Mouse (Mus musculus): ENCODE data around the gene Btg1. TPM values are rescaled to one million over a fixed set of nuclear protein-coding genes. Genes with fewer than 3 reads are reported as not detected.
A peak's percentile ranks its signal among the peaks of the same experiment; 100 is the strongest.

The Btg1 gene
- polyA plus RNA-seq, 1 experiment from 2014 or later: 58.8 TPM

DNA sequence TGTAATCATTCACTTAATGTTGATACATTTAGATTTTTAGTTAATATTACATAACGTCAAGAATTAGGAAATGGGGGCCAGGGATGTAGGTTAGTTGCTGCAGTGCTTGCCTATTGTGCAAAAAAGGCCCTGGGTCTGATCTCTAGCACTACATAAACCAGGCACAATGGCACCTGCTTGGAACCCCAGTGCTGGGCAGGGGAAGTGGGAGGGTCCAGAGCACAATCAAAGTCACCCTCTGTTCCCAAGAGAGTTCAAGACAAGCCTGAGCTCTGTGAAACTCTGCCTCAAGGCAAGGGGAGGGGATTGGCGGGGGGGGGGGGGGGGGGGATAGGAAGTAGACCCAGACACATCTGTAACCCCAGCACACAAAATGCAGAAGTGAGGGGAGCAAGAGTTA lies 24.7 kb upstream of the Btg1 start:
- H3K9ac ChIP-seq: no peak overlapping the region
- H3K4me2 ChIP-seq (replicated peaks): no peak overlapping the region
- no peaks in the 10 kb centered on the region for H3K27me3 ChIP-seq
- ATAC-seq (ENCODE audit: low FRiP score, low read depth): no peak
- H3K4me3 ChIP-seq: no peak overlapping the region
- H3K36me3 ChIP-seq: no peaks in the 10 kb centered on the region
- no peak overlapping the region for H3K27ac ChIP-seq
- peaks cover 7% of the 10 kb centered on the region; the same call in 1 of the 2 replicates for H3K4me1 ChIP-seq
- WGBS: 66% methylated on average over 1 of the region's 2 CpGs
- H3K9me3 ChIP-seq: no peaks in the 10 kb centered on the region

DNA sequence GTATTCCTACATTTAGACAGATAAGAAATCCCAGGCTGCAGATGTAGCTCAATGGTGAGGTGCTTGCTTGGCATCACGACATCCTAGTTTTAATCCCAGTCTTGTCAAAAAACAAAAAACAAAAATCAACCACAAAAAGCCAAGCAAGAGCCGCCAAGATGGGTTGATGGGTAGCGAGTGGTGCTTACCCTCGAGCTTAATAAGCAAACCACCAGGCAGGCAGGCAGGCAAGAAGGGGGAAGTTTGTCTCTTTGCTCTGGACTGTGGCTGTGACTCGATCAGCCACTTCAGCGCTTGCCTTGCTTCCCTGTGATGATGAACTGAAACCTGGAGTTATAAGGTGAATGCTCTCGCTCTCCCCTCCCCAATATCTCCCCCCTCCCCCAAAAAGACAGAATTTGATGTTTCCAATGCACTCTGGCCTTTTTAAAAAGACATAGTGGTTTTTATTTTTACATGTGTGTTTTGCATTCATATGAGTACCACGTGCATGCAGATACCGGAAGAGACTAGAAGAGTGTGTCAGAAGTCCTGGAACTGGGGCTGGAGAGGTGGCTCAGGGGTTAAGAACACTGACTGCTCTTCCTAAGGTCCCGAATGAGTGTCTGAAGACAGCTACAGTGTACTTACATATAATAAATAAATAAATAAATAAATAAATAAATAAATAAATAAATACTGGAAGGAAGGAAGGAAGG lies 21.2 kb upstream of the Btg1 start:
- 88% methylated on average over 10 of the region's 10 CpGs for WGBS
- H3K27me3 ChIP-seq: no peaks in the 10 kb centered on the region
- ATAC-seq (ENCODE audit: low FRiP score, low read depth): no peak
- no peak overlapping the region for H3K27ac ChIP-seq
- H3K4me3 ChIP-seq: no peak overlapping the region
- no peak overlapping the region for H3K4me2 ChIP-seq (replicated peaks)
- H3K9ac ChIP-seq: no peak overlapping the region
- H3K9me3 ChIP-seq: no peaks in the 10 kb centered on the region
- peaks cover 3% of the 10 kb centered on the region; the same call in 1 of the 2 replicates for H3K4me1 ChIP-seq
- H3K36me3 ChIP-seq: no peaks in the 10 kb centered on the region

DNA sequence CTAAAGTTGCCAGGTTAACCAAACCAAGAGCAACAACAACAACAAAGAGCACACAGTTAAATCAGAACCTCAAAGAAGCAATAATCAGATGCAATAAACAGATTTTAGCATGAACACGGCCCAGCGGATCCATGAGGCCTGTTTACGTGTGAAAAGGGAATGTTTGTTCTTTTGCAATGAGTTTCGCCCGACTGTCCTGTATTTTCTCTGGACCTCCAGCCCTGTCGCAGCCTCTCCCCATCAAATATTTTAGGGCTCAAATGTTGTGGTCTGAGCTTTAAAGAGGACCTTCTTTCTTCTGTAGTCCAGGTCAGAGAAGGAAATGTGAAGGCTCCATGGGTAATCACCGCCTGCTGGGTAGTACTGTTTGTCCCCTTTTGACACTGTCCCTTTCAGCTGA lies 20.4 kb upstream of the Btg1 start:
- Histone ChIP-seq H3K4me2 (replicated peaks) (no peak overlapping the region), H3K4me3 (no peak overlapping the region), H3K27ac (no peak overlapping the region), H3K4me1 (peaks cover 2% of the 10 kb centered on the region; the same call in 1 of the 2 replicates), H3K9me3 (no peaks in the 10 kb centered on the region), H3K9ac (no peak overlapping the region), H3K27me3 (no peaks in the 10 kb centered on the region), H3K36me3 (no peaks in the 10 kb centered on the region)
- ATAC-seq (ENCODE audit: low FRiP score, low read depth): no peak
- 82% methylated on average over 7 of the region's 7 CpGs for WGBS

DNA sequence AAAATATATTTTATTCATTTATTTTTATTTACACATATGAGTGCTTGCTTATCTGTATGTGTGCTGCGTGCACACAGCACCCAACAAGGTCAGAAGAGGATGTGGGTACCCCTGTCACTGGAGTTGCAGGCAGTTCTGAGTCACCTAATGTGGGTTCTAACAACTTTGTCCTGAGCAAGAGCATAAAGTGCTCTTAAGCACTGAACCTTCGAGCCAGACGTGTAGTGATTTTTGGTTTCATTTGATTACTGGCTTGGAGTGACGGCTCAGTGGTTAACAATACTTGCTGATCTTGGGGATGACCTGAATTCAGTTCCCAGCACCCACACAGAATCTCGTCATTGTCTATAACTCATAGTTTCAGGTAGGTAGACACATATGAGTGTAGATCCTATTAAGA lies 17.2 kb upstream of the Btg1 start:
- no peak overlapping the region for H3K9ac ChIP-seq
- no peaks in the 10 kb centered on the region for H3K4me1 ChIP-seq
- WGBS: 91% methylated on average over 5 of the region's 5 CpGs
- H3K27ac ChIP-seq: no peak overlapping the region
- H3K36me3 ChIP-seq: no peaks in the 10 kb centered on the region
- no peaks in the 10 kb centered on the region for H3K9me3 ChIP-seq
- H3K4me3 ChIP-seq: no peak overlapping the region
- ATAC-seq (ENCODE audit: low FRiP score, low read depth): no peak
- H3K4me2 ChIP-seq (replicated peaks): no peak overlapping the region
- no peaks in the 10 kb centered on the region for H3K27me3 ChIP-seq

DNA sequence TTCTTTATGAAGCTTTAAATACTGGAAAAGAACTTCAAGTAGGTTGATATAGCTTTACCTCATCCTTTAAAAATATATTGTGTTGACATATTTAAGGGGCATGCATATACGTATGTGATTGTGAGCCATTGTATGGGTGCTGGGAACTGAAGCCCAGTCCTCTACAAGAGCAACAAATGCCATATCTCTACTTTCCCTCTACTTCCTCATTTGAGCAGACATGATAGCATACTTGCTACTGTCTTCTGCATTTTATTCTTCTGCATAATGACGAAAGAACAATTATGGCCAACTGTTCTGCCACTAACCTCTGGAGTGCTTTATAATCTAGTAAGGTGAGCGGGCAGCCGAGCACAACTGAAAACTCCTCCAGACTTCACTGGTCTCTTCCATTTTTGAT lies 15.1 kb upstream of the Btg1 start:
- WGBS: 92% methylated on average over 4 of the region's 4 CpGs
- Histone ChIP-seq H3K36me3 (no peaks in the 10 kb centered on the region), H3K9me3 (no peaks in the 10 kb centered on the region), H3K27ac (no peak overlapping the region), H3K27me3 (no peaks in the 10 kb centered on the region), H3K4me3 (no peak overlapping the region), H3K9ac (no peak overlapping the region), H3K4me2 (replicated peaks) (no peak overlapping the region), H3K4me1 (no peaks in the 10 kb centered on the region)
- ATAC-seq (ENCODE audit: low FRiP score, low read depth): no peak

DNA sequence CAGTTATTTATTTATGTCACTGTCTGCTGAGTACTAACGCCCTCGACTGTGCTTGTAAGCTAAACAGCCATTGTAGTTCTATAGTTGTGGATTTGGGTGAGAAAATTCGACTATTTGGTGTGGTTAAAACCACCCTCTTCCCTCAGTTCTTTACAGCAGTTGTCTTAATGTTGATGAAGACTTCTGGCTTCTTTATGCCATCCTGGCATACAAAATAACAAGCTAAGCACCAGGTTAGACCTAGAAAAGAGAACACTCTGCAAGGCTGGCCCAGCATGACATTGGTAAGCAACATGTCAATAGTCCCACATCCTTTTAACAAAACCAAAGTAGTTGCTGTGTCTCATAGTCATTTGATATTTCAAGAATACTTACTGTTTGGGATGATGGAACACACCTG lies 14.5 kb upstream of the Btg1 start:
- Histone ChIP-seq H3K4me2 (replicated peaks) (no peak overlapping the region), H3K36me3 (no peaks in the 10 kb centered on the region)

DNA sequence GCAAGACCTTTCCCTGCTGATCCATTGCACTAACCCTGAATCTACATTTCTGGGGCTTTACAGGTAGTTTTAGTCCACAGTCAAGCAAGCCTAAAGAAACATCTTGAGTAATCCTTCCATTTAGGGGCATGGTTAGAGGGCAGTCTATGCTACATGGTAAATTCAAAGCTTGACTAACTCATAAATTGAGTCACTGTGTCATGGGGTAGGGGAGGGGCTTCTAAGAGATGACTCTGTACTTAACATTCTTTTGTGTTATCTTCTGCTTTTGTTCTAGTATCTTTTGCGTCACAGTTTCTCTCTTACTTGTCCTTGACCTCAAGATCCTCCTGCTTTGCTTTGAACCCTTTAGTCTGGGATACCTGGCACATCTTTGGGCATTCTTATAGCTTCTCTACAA lies 11.6 kb upstream of the Btg1 start:
- WGBS: 87% methylated on average over 1 of the region's 1 CpGs
- Histone ChIP-seq H3K9ac (no peak overlapping the region), H3K27me3 (no peaks in the 10 kb centered on the region), H3K9me3 (no peaks in the 10 kb centered on the region), H3K4me1 (no peaks in the 10 kb centered on the region), H3K27ac (no peak overlapping the region), H3K4me2 (replicated peaks) (no peak overlapping the region), H3K36me3 (no peaks in the 10 kb centered on the region), H3K4me3 (no peak overlapping the region)
- ATAC-seq (ENCODE audit: low FRiP score, low read depth): no peak

More for the DNA sequence above, 14.5 kb upstream of the Btg1 start:
- Histone ChIP-seq H3K4me1 (no peaks in the 10 kb centered on the region), H3K9ac (no peak overlapping the region), H3K27me3 (no peaks in the 10 kb centered on the region), H3K9me3 (no peaks in the 10 kb centered on the region), H3K27ac (no peak overlapping the region), H3K4me3 (no peak overlapping the region)
- whole genome bisulfite sequencing: 79% methylated on average over 3 of the region's 3 CpGs
- ATAC-seq (ENCODE audit: low FRiP score, low read depth): no peak

DNA sequence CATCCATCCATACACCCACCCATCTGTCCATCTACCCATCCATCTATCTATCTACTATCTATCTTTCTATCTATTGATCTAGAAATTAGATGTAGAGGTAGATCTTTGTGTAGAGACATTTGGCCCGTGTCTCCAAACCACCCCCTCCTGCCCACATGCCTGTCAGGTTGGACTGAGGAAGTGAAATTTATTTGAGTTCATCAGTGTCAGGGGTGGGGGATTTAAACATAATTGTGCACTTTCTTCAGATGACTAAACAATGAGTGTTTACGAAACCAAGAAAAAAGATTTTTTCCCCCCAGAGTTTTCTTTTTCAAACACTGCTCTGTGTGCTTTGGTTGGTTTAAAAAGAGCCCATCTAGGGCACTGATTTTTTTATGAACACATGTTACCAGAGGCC lies 10.9 kb upstream of the Btg1 start:
- 83% methylated on average over 2 of the region's 2 CpGs for WGBS
- H3K36me3 ChIP-seq: no peaks in the 10 kb centered on the region
- H3K27me3 ChIP-seq: no peaks in the 10 kb centered on the region
- no peak overlapping the region for H3K27ac ChIP-seq
- no peak overlapping the region for H3K4me2 ChIP-seq (replicated peaks)
- no peaks in the 10 kb centered on the region for H3K9me3 ChIP-seq
- H3K4me3 ChIP-seq: no peak overlapping the region
- ATAC-seq (ENCODE audit: low FRiP score, low read depth): no peak
- H3K4me1 ChIP-seq: no peaks in the 10 kb centered on the region
- no peak overlapping the region for H3K9ac ChIP-seq

DNA sequence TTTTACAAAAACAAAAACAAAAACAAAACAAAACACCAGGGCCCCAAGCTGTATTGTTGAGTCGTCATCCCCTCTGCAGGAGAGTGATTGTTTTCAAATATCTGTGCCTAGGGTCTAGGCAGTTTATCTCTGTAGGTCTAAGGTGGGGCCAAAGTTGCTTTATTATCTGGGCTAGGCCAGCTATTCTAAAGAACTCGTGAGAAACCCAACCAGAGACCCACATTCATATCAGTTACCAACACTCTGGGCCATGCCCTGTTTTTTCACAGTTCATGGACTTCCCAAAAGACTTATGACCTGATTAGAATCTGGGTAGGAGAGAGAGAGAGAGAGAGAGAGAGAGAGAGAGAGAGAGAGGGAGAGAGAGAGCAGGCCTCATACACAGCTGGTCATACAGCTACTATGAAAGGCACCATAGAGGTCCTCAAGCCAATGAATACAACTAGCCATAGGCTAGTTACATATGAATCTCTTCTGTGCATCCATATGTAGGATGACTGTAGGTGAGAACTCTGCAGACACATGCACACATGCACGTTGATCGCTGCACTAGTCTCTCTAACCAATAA lies 9.1 kb upstream of the Btg1 start:
- Histone ChIP-seq H3K27me3 (no peaks in the 10 kb centered on the region), H3K36me3 (no peaks in the 10 kb centered on the region), H3K4me3 (no peak overlapping the region), H3K27ac (no peak overlapping the region), H3K4me2 (replicated peaks) (no peak overlapping the region), H3K4me1 (no peaks in the 10 kb centered on the region), H3K9ac (no peak overlapping the region), H3K9me3 (no peaks in the 10 kb centered on the region)
- no peak for ATAC-seq (ENCODE audit: low FRiP score, low read depth)
- 92% methylated on average over 4 of the region's 4 CpGs for WGBS

DNA sequence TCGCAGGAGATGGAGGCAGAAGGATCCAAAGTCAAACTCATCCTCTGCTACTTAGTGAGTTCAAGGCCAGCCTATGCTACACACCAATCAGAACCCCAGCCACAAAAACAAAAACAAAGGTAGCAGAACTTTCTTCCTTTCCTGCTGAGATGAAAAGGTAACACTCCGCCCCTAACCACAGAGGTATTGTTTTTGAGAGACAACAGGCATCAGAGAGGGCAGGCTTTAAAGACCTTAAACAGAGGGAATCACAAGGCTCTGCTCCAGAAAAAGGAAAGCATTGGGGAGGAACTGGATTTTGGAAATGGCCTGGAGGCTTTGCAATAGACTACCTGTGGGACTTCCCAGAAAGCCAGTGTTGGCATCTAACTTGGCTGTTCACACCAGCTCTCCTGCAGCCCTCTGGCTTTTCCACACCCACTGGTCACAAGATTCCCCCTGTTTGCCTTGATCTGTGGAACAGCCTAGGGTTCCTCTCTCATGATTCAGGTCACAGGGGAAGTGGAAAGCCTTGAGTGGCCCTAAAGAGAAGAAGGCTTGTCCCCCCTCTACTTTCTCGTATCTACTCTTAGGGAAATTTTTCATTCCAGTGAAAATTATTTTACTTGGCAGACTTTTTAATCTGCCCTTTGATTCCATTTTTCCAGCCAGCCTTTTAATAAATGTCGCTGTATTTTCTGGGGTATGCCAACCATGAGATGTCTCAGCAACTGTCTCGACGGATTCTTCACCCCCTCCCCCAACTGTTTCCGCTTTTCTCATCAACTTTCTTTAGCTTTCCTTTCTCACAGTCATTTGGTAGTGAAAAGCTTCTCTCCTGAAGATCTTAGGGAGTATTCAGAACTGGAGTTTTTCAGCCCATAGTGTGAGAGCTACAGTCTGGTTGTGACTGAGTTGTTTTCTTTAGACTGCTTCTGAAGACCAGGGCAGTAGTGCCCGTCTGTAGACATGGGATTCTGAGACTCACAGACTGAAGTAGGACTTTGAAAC lies 7.2 kb upstream of the Btg1 start:
- Histone ChIP-seq H3K36me3 (no peaks in the 10 kb centered on the region), H3K4me3 (no peak overlapping the region), H3K4me2 (replicated peaks) (no peak overlapping the region), H3K27ac (no peak overlapping the region), H3K4me1 (no peaks in the 10 kb centered on the region), H3K9me3 (no peaks in the 10 kb centered on the region), H3K9ac (no peak overlapping the region), H3K27me3 (no peaks in the 10 kb centered on the region)
- no peak for ATAC-seq (ENCODE audit: low FRiP score, low read depth)
- WGBS: 82% methylated on average over 8 of the region's 8 CpGs

DNA sequence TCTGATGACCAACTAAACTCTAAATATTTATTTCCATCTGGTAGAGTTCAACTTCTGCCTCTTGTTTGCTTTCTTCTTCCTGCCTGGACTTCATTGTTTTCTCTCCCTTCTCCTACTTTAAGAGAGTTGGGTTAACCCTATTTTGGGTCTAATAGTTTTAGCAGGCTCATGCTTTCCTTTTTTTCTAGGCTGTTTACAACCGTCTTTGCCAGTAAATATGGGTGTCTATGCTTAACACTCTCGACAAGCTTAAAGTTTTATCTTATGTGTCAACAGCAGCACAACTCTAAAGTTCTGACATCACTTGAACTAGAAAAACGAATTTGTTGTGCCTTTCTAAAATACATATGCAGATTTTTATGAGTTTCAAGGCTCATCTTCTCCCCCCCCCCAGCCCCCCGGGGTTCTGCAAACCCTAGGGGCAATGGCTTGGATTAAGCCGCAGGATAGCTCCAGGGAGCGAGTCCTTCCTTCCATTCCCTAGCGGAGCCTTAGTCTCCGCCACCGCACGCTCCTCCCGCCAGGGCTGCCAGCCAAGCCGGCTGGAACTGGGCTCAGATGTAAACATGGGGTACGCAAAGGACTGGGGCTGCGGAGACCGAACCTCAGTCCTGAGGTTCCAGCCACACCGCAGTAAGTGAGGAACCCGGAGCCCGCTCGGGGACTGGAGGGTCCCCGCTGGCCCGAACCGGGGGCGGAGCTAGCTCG lies 651 bp upstream of the Btg1 start:
- Histone ChIP-seq H3K9me3 (no peaks in the 10 kb centered on the region), H3K4me3 (peak overlapping the region; percentile 99), H3K4me1 (peaks cover 19% of the 10 kb centered on the region), H3K27ac (peak overlapping the region; percentile 72; the same call in 1 of the 2 replicates), H3K4me2 (replicated peaks) (peak overlapping the region; percentile 64), H3K9ac (peak overlapping the region; percentile 70), H3K36me3 (peaks cover 10% of the 10 kb centered on the region), H3K27me3 (no peaks in the 10 kb centered on the region)
- WGBS: 1% methylated on average over 24 of the region's 24 CpGs
- ATAC-seq (ENCODE audit: low FRiP score, low read depth): no peak

Data from limb, embryonic 13.5 days (tissue).